Mouse (Mus musculus): ENCODE measurements around the gene Pced1b.

Gene Pced1b

GRCm38 (mm10) chr15:97396586-97397299, 149.8 kb downstream of the Pced1b start:
- no peak for DNase-seq (ENCODE audit: low read depth, low spot score)

- DNase-seq (ENCODE audit: low read depth, low spot score) = no peak
Measured at GRCm38 (mm10) chr15:97397793-97398192, 150.9 kb downstream of the Pced1b start.

- no peak for DNase-seq (ENCODE audit: low read depth, low spot score)
Measured at GRCm38 (mm10) chr15:97400866-97401265, 154.0 kb downstream of the Pced1b start.

- DNase-seq (ENCODE audit: low read depth, low spot score) = no peak
Measured at GRCm38 (mm10) chr15:97404483-97404882, 157.6 kb downstream of the Pced1b start.

- no peak for DNase-seq (ENCODE audit: low read depth, low spot score)
Measured at GRCm38 (mm10) chr15:97404998-97405397, 158.1 kb downstream of the Pced1b start.

- no peak for DNase-seq (ENCODE audit: low read depth, low spot score)
Measured at GRCm38 (mm10) chr15:97406105-97406504, 159.2 kb downstream of the Pced1b start.

GRCm38 (mm10) chr15:97407496-97408454, 160.9 kb downstream of the Pced1b start:
- DNase-seq (ENCODE audit: low read depth, low spot score) = no peak

- no peak for DNase-seq (ENCODE audit: low read depth, low spot score)
Measured at GRCm38 (mm10) chr15:97411136-97411535, 164.2 kb downstream of the Pced1b start.

- DNase-seq (ENCODE audit: low read depth, low spot score) = no peak
Measured at GRCm38 (mm10) chr15:97411671-97412070, 164.8 kb downstream of the Pced1b start.

- DNase-seq (ENCODE audit: low read depth, low spot score) = no peak
Measured at GRCm38 (mm10) chr15:97412308-97412707, 165.4 kb downstream of the Pced1b start.

- DNase-seq (ENCODE audit: low read depth, low spot score) = no peak
Measured at GRCm38 (mm10) chr15:97412861-97413260, 166.0 kb downstream of the Pced1b start.

GRCm38 (mm10) chr15:97414718-97415413, 168.0 kb downstream of the Pced1b start:
- DNase-seq (ENCODE audit: low read depth, low spot score) = no peak

GRCm38 (mm10) chr15:97415426-97415946, 168.6 kb downstream of the Pced1b start:
- DNase-seq (ENCODE audit: low read depth, low spot score) = no peak

- no peak for DNase-seq (ENCODE audit: low read depth, low spot score)
Measured at GRCm38 (mm10) chr15:97420292-97420691, 173.4 kb downstream of the Pced1b start.

- no peak for DNase-seq (ENCODE audit: low read depth, low spot score)
Measured at GRCm38 (mm10) chr15:97421533-97421932, 174.6 kb downstream of the Pced1b start.

- no peak for DNase-seq (ENCODE audit: low read depth, low spot score)
Measured at GRCm38 (mm10) chr15:97422212-97422944, 175.5 kb downstream of the Pced1b start.

- no peak for DNase-seq (ENCODE audit: low read depth, low spot score)
Measured at GRCm38 (mm10) chr15:97424375-97424774, 177.5 kb downstream of the Pced1b start.

- no peak for DNase-seq (ENCODE audit: low read depth, low spot score)
Measured at GRCm38 (mm10) chr15:97424961-97425360, 178.1 kb downstream of the Pced1b start.

GRCm38 (mm10) chr15:97429201-97429900, 182.4 kb downstream of the Pced1b start:
- no peak for DNase-seq (ENCODE audit: low read depth, low spot score)

GRCm38 (mm10) chr15:97431533-97431932, 184.6 kb downstream of the Pced1b start:
- no peak for DNase-seq (ENCODE audit: low read depth, low spot score)
